Mouse (Mus musculus): ENCODE measurements at regions not wholly inside any gene's neighbourhood (a gene's known extent, or its start where the extent isn't known, plus 50 kb on each side); places are given as distances from the start of the nearest gene placed in this dataset.

DNA sequence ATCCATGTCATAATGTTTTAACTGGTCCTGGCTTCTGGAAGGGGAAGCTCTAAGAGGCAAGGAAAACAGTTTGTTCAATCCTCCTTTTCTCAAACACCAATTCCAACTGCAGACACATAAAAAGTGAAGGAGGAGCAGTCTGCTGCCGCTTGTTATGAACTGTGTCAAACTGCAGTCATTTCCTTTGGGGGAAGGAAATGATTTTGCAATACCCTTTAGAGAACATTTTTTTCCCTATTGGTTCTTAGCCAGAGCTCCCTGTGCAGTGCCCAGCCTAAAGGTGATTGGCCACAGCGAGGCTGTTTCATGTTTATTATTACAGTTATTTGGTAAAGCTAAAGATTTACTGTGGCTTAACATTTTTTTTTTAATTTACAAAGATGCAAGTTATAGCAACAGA is 1132.6 kb upstream of the Fbxo33 start:
- Histone ChIP-seq H3K27me3 (ENCODE audit: control insufficient read depth, insufficient read depth, low read length) (no peaks in the 10 kb centered on the region), H3K4me3 (replicated peaks; ENCODE audit: low read depth, low read length) (no peak overlapping the region), H3K36me3 (ENCODE audit: control insufficient read depth, insufficient read depth, low read length) (no peaks in the 10 kb centered on the region), H3K9me3 (ENCODE audit: control insufficient read depth, low read length) (no peaks in the 10 kb centered on the region), H3K4me2 (ENCODE audit: low read length) (no peak overlapping the region), H3K4me1 (ENCODE audit: control insufficient read depth, insufficient read depth, low read length) (no peaks in the 10 kb centered on the region), H3K9ac (replicated peaks; ENCODE audit: low read length) (no peak overlapping the region), H3K27ac (replicated peaks; ENCODE audit: low read depth, low read length) (no peak overlapping the region)
- WGBS = 89% methylated on average over 2 of the region's 2 CpGs
- ATAC-seq (ENCODE audit: low FRiP score, low TSS enrichment) (no peak), DNase-seq (no peak)

- H3K27me3 ChIP-seq (ENCODE audit: control insufficient read depth, insufficient read depth, low read length) = no peaks in the 10 kb centered on the region
- no peak for ATAC-seq (ENCODE audit: low FRiP score, low TSS enrichment)
- WGBS = 97% methylated on average over 1 of the region's 1 CpGs
Observed at GRCm38 (mm10) chr12:60344437-60344836, 1124.9 kb upstream of the Fbxo33 start.

DNA sequence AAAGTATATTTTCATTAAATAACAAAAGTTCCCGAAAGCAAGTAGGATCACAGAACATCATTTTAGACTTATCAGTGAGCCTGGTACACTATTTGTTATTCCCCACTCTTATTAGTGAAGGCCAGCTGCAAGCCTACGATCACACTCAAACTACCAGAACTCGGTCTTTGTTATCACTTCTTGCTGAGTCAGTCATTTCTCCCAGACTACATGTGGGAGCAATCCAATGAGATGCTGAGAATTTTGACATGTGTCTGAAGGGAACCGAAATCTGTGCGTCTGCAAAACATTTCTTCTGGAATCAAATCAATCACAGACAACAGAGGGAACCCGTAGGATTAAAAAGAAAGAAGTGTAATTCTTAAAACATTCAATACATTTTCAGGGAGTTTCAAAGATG is 1100.5 kb upstream of the Fbxo33 start:
- ATAC-seq (ENCODE audit: low FRiP score, low TSS enrichment) (no peak), DNase-seq (peak; percentile 4)
- Histone ChIP-seq H3K4me2 (ENCODE audit: low read length) (no peak overlapping the region), H3K4me1 (ENCODE audit: control insufficient read depth, insufficient read depth, low read length) (no peaks in the 10 kb centered on the region), H3K4me3 (replicated peaks; ENCODE audit: low read depth, low read length) (no peak overlapping the region), H3K9me3 (ENCODE audit: control insufficient read depth, low read length) (no peaks in the 10 kb centered on the region), H3K27ac (replicated peaks; ENCODE audit: low read depth, low read length) (no peak overlapping the region), H3K36me3 (ENCODE audit: control insufficient read depth, insufficient read depth, low read length) (no peaks in the 10 kb centered on the region), H3K27me3 (ENCODE audit: control insufficient read depth, insufficient read depth, low read length) (no peaks in the 10 kb centered on the region), H3K9ac (replicated peaks; ENCODE audit: low read length) (no peak overlapping the region)
- 83% methylated on average over 6 of the region's 6 CpGs for WGBS

More at GRCm38 (mm10) chr12:60344437-60344836, 1124.9 kb upstream of the Fbxo33 start:
- Histone ChIP-seq H3K9ac (replicated peaks; ENCODE audit: low read length) (no peak overlapping the region), H3K9me3 (ENCODE audit: control insufficient read depth, low read length) (no peaks in the 10 kb centered on the region), H3K4me2 (ENCODE audit: low read length) (no peak overlapping the region), H3K4me3 (replicated peaks; ENCODE audit: low read depth, low read length) (no peak overlapping the region), H3K27ac (replicated peaks; ENCODE audit: low read depth, low read length) (no peak overlapping the region), H3K4me1 (ENCODE audit: control insufficient read depth, insufficient read depth, low read length) (no peaks in the 10 kb centered on the region), H3K36me3 (ENCODE audit: control insufficient read depth, insufficient read depth, low read length) (no peaks in the 10 kb centered on the region)
- no peak for DNase-seq

DNA sequence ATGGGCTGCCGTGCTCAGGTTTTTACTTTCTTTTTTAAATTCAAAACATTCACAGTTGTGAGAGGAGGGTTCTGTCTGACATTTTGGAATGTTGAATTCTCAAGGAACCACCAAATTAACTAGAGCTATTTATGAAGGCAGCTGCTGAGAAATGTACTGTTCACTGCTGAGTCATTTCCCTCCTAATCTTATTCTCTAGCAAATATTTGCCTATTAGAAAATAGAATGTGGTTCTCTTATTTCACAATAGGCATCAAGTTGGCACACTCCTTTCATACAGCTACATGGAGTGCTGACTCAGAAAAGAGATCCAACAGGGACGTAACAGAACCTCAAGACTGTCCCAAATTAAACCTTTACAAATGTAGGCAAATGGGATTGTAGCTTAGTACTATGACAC is 1073.1 kb upstream of the Fbxo33 start:
- Histone ChIP-seq H3K27ac (replicated peaks; ENCODE audit: low read depth, low read length) (no peak overlapping the region), H3K36me3 (ENCODE audit: control insufficient read depth, insufficient read depth, low read length) (no peaks in the 10 kb centered on the region), H3K4me3 (replicated peaks; ENCODE audit: low read depth, low read length) (no peak overlapping the region), H3K4me1 (ENCODE audit: control insufficient read depth, insufficient read depth, low read length) (no peaks in the 10 kb centered on the region), H3K9me3 (ENCODE audit: control insufficient read depth, low read length) (no peaks in the 10 kb centered on the region), H3K4me2 (ENCODE audit: low read length) (no peak overlapping the region), H3K27me3 (ENCODE audit: control insufficient read depth, insufficient read depth, low read length) (no peaks in the 10 kb centered on the region), H3K9ac (replicated peaks; ENCODE audit: low read length) (no peak overlapping the region)
- DNase-seq = no peak
- WGBS = 85% methylated on average over 2 of the region's 2 CpGs
- ATAC-seq (ENCODE audit: low FRiP score, low TSS enrichment) = no peak

DNA sequence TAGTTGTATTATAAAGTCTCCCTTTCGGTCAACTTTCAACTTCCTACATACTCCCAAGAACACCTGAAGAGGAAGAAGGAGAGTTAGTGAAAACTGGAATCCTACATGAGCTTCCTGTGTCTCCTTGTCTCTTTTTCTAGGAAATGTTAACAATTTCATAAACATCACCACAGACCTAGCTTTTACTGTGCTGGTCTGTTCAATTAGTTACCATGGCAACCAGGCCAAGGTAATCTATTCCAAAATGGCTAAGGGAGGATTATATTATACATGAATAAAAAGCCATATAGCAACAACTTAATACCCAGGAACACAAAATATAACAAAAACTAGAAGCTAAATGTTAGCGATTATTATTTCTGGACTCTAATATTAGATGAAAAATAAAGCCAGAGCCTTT is 1069.3 kb upstream of the Fbxo33 start:
- Histone ChIP-seq H3K27me3 (ENCODE audit: control insufficient read depth, insufficient read depth, low read length) (no peaks in the 10 kb centered on the region), H3K4me1 (ENCODE audit: control insufficient read depth, insufficient read depth, low read length) (no peaks in the 10 kb centered on the region), H3K9me3 (ENCODE audit: control insufficient read depth, low read length) (no peaks in the 10 kb centered on the region), H3K4me2 (ENCODE audit: low read length) (no peak overlapping the region), H3K36me3 (ENCODE audit: control insufficient read depth, insufficient read depth, low read length) (no peaks in the 10 kb centered on the region), H3K4me3 (replicated peaks; ENCODE audit: low read depth, low read length) (no peak overlapping the region), H3K27ac (replicated peaks; ENCODE audit: low read depth, low read length) (no peak overlapping the region), H3K9ac (replicated peaks; ENCODE audit: low read length) (no peak overlapping the region)
- DNase-seq = peak; percentile 53
- 94% methylated on average over 2 of the region's 2 CpGs for WGBS
- ATAC-seq (ENCODE audit: low FRiP score, low TSS enrichment) = no peak

- Histone ChIP-seq H3K27ac (replicated peaks; ENCODE audit: low read depth, low read length) (no peak overlapping the region), H3K36me3 (ENCODE audit: control insufficient read depth, insufficient read depth, low read length) (no peaks in the 10 kb centered on the region), H3K4me2 (ENCODE audit: low read length) (no peak overlapping the region), H3K9ac (replicated peaks; ENCODE audit: low read length) (no peak overlapping the region), H3K9me3 (ENCODE audit: control insufficient read depth, low read length) (no peaks in the 10 kb centered on the region), H3K4me1 (ENCODE audit: control insufficient read depth, insufficient read depth, low read length) (no peaks in the 10 kb centered on the region), H3K4me3 (replicated peaks; ENCODE audit: low read depth, low read length) (no peak overlapping the region), H3K27me3 (ENCODE audit: control insufficient read depth, insufficient read depth, low read length) (no peaks in the 10 kb centered on the region)
- WGBS = 73% methylated on average over 1 of the region's 1 CpGs
- ATAC-seq (ENCODE audit: low FRiP score, low TSS enrichment) (no peak), DNase-seq (no peak)
Observed at GRCm38 (mm10) chr12:60255286-60255685, 1035.8 kb upstream of the Fbxo33 start.

- no peak overlapping the region for H3K4me2 ChIP-seq (ENCODE audit: low read length)
- no peak overlapping the region for H3K4me3 ChIP-seq (replicated peaks; ENCODE audit: low read depth, low read length)
- H3K36me3 ChIP-seq (ENCODE audit: control insufficient read depth, insufficient read depth, low read length) = no peaks in the 10 kb centered on the region
- ATAC-seq (ENCODE audit: low FRiP score, low TSS enrichment) = no peak
- no peaks in the 10 kb centered on the region for H3K4me1 ChIP-seq (ENCODE audit: control insufficient read depth, insufficient read depth, low read length)
- no peak for DNase-seq
- WGBS = 88% methylated on average over 3 of the region's 3 CpGs
- no peak overlapping the region for H3K9ac ChIP-seq (replicated peaks; ENCODE audit: low read length)
- no peaks in the 10 kb centered on the region for H3K9me3 ChIP-seq (ENCODE audit: control insufficient read depth, low read length)
- no peak overlapping the region for H3K27ac ChIP-seq (replicated peaks; ENCODE audit: low read depth, low read length)
- H3K27me3 ChIP-seq (ENCODE audit: control insufficient read depth, insufficient read depth, low read length) = no peaks in the 10 kb centered on the region
Observed at GRCm38 (mm10) chr12:60214002-60214401, 994.5 kb upstream of the Fbxo33 start.

DNA sequence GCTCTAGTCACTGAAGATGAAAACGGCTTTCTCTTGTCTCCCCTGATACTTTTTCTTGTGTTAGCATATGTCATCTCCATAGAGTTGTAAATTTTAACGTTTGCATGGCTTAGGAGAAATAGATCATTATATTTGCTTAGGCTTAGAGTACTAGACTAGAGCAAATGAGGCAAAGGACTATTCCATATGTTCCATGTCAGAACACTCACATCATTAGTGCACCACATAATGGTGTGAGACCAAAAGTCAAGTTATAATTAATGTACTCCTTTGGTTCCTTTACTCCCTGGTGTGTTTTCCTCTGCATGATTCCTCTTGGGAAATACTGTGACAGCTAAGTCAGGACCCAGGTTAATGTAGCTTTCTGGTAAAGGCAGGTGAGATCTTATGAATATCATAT is 956.2 kb upstream of the Fbxo33 start:
- ATAC-seq (ENCODE audit: low FRiP score, low TSS enrichment) (no peak; the same call in 1 of the 2 replicates), DNase-seq (peak; percentile 12)
- Histone ChIP-seq H3K36me3 (ENCODE audit: control insufficient read depth, insufficient read depth, low read length) (no peaks in the 10 kb centered on the region), H3K4me3 (replicated peaks; ENCODE audit: low read depth, low read length) (no peak overlapping the region), H3K27ac (replicated peaks; ENCODE audit: low read depth, low read length) (no peak overlapping the region), H3K27me3 (ENCODE audit: control insufficient read depth, insufficient read depth, low read length) (no peaks in the 10 kb centered on the region), H3K4me2 (ENCODE audit: low read length) (no peak overlapping the region), H3K9ac (replicated peaks; ENCODE audit: low read length) (no peak overlapping the region), H3K9me3 (ENCODE audit: control insufficient read depth, low read length) (no peaks in the 10 kb centered on the region), H3K4me1 (ENCODE audit: control insufficient read depth, insufficient read depth, low read length) (no peaks in the 10 kb centered on the region)
- 49% methylated on average over 2 of the region's 2 CpGs for WGBS

DNA sequence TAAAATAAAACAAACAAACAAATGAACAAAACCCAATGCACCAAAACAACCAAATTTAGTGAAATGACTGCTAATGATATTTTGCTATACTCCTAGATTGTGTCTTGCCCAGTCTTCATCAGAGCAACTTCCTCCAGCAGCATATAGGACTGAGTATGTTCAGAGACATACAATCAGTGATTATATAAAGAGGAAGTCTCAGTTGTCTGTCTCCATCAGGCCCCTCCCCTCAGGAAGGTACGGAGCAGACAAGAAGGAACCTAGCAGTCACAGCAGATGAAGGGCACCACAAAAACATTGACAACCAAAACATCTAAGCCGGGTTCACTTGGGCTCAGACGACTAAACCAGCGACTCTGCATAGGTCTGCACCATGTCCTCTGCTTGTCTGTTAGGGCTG is 930.7 kb upstream of the Fbxo33 start:
- Histone ChIP-seq H3K4me1 (ENCODE audit: control insufficient read depth, insufficient read depth, low read length) (no peaks in the 10 kb centered on the region), H3K9ac (replicated peaks; ENCODE audit: low read length) (no peak overlapping the region), H3K27me3 (ENCODE audit: control insufficient read depth, insufficient read depth, low read length) (no peaks in the 10 kb centered on the region), H3K27ac (replicated peaks; ENCODE audit: low read depth, low read length) (no peak overlapping the region), H3K4me3 (replicated peaks; ENCODE audit: low read depth, low read length) (no peak overlapping the region), H3K36me3 (ENCODE audit: control insufficient read depth, insufficient read depth, low read length) (no peaks in the 10 kb centered on the region), H3K4me2 (ENCODE audit: low read length) (no peak overlapping the region), H3K9me3 (ENCODE audit: control insufficient read depth, low read length) (no peaks in the 10 kb centered on the region)
- WGBS = 86% methylated on average over 4 of the region's 4 CpGs
- DNase-seq (no peak), ATAC-seq (ENCODE audit: low FRiP score, low TSS enrichment) (no peak)
